Mouse (Mus musculus) liver, embryonic 12.5 days (tissue): ENCODE measurements around the gene Fam3c. TPM values are rescaled to one million over a fixed set of nuclear protein-coding genes. Genes with fewer than 3 reads are reported as not detected.

Source experiments
- ATAC-seq: fragments of 200-750 bp; cut with Nextera tagmentation; 2 replicates; pipeline ENCODE4 v1.8.0; 2017; ENCODE audit warnings: moderate number of reproducible peaks, mild to moderate bottlenecking, moderate library complexity
- H3K27ac ChIP-seq: fragments of 300-500 bp; sonication (generic); 2 replicates; pipeline ENCODE4 v1.5.1; 2016; ENCODE audit warnings: mild to moderate bottlenecking
- H3K27me3 ChIP-seq: fragments of 300-500 bp; sonication (generic); replicated peaks from 2 replicates; pipeline ENCODE4 v1.6.1; 2016; ENCODE audit warnings: mild to moderate bottlenecking, moderate library complexity
- H3K36me3 ChIP-seq: fragments of 300-500 bp; sonication (generic); 2 replicates; pipeline ENCODE4 v1.6.1; 2016; ENCODE audit warnings: mild to moderate bottlenecking, moderate library complexity
- H3K4me1 ChIP-seq: fragments of 300-500 bp; sonication (generic); 2 replicates; pipeline ENCODE4 v1.6.1; 2016
- H3K4me2 ChIP-seq: fragments of 300-500 bp; sonication (generic); 2 replicates; pipeline ENCODE4 v1.6.1; 2016; ENCODE audit warnings: mild to moderate bottlenecking, moderate library complexity
- H3K4me3 ChIP-seq: fragments of 300-500 bp; sonication (generic); 2 replicates; pipeline ENCODE4 v1.5.1; 2016; ENCODE audit warnings: mild to moderate bottlenecking, moderate library complexity
- H3K9ac ChIP-seq: fragments of 300-500 bp; sonication (generic); 2 replicates; pipeline ENCODE4 v1.6.1; 2016; ENCODE audit warnings: mild to moderate bottlenecking, moderate library complexity
- H3K9me3 ChIP-seq: fragments of 300-500 bp; sonication (generic); replicated peaks from 2 replicates; pipeline ENCODE4 v1.6.1; 2016; ENCODE audit warnings: mild to moderate bottlenecking, moderate library complexity
- whole genome bisulfite sequencing: fragments of 180-500 bp; shearing (Covaris S2); methylation state at CpG from one replicate; pipeline ENCODE4 v1.1.7; 2016; ENCODE audit not compliant: insufficient replicate concordance; 5-methylcytosine and 5-hydroxymethylcytosine counted together
- polyA plus RNA-seq: library from polyadenylated mRNA; unstranded; fragments of >200 nt; fragmentation: Nextera tagmentation; extraction: Ambion mirVana; gene quantifications from 2 replicates; pipeline ENCODE4 v1.2.1, GENCODE M21; 2016

The Fam3c gene
- polyA plus RNA-seq, 1 experiment from 2014 or later, result 22.1 TPM

- Histone ChIP-seq H3K9me3 (no peaks in the 10 kb centered on the region), H3K4me2 (no peak overlapping the region), H3K4me3 (no peak overlapping the region), H3K36me3 (peaks cover 34% of the 10 kb centered on the region), H3K9ac (no peak overlapping the region), H3K27ac (no peak overlapping the region), H3K4me1 (no peaks in the 10 kb centered on the region), H3K27me3 (no peaks in the 10 kb centered on the region)
- no peak for ATAC-seq
- WGBS, result 71% methylated on average over 8 of the region's 8 CpGs
These were observed 28.1 kb downstream of the Fam3c start for GRCm38 (mm10) chr6:22327931-22328330.

- Histone ChIP-seq H3K36me3 (peaks cover 36% of the 10 kb centered on the region), H3K4me3 (no peak overlapping the region), H3K9me3 (no peaks in the 10 kb centered on the region), H3K27ac (no peak overlapping the region), H3K4me2 (no peak overlapping the region), H3K4me1 (no peaks in the 10 kb centered on the region), H3K9ac (no peak overlapping the region), H3K27me3 (no peaks in the 10 kb centered on the region)
- ATAC-seq, result no peak
- 74% methylated on average over 4 of the region's 4 CpGs for WGBS
These were observed 29.0 kb downstream of the Fam3c start for GRCm38 (mm10) chr6:22327091-22327490.

GRCm38 (mm10) chr6:22326289-22326688, 29.8 kb downstream of the Fam3c start:
- Histone ChIP-seq H3K27me3 (no peaks in the 10 kb centered on the region), H3K9me3 (no peaks in the 10 kb centered on the region), H3K27ac (no peak overlapping the region), H3K4me2 (no peak overlapping the region), H3K4me1 (no peaks in the 10 kb centered on the region), H3K9ac (no peak overlapping the region), H3K36me3 (peaks cover 34% of the 10 kb centered on the region), H3K4me3 (no peak overlapping the region)
- no peak for ATAC-seq
- 69% methylated on average over 4 of the region's 4 CpGs for WGBS

GRCm38 (mm10) chr6:22325364-22326072, 30.5 kb downstream of the Fam3c start:
- no peaks in the 10 kb centered on the region for H3K27me3 ChIP-seq
- 53% methylated on average over 13 of the region's 13 CpGs for WGBS
- peak; percentile 35; the same call in 1 of the 2 replicates for ATAC-seq
- H3K4me3 ChIP-seq, result no peak overlapping the region
- H3K9ac ChIP-seq, result no peak overlapping the region
- peaks cover 41% of the 10 kb centered on the region for H3K36me3 ChIP-seq
- no peak overlapping the region for H3K4me2 ChIP-seq
- H3K9me3 ChIP-seq, result no peaks in the 10 kb centered on the region
- H3K27ac ChIP-seq, result no peak overlapping the region
- H3K4me1 ChIP-seq, result no peaks in the 10 kb centered on the region

GRCm38 (mm10) chr6:22298059-22298458, 58.0 kb downstream of the Fam3c start:
- Histone ChIP-seq H3K36me3 (no peaks in the 10 kb centered on the region), H3K27me3 (no peaks in the 10 kb centered on the region; the same call in 1 of the 2 replicates), H3K27ac (no peak overlapping the region), H3K9ac (no peak overlapping the region), H3K4me1 (no peaks in the 10 kb centered on the region), H3K9me3 (no peaks in the 10 kb centered on the region), H3K4me3 (no peak overlapping the region), H3K4me2 (no peak overlapping the region)
- WGBS, result 56% methylated on average over 14 of the region's 14 CpGs
- no peak for ATAC-seq

- Histone ChIP-seq H3K4me1 (no peaks in the 10 kb centered on the region), H3K27me3 (no peaks in the 10 kb centered on the region; the same call in 1 of the 2 replicates), H3K36me3 (no peaks in the 10 kb centered on the region), H3K4me3 (no peak overlapping the region), H3K27ac (no peak overlapping the region), H3K4me2 (no peak overlapping the region), H3K9me3 (no peaks in the 10 kb centered on the region), H3K9ac (no peak overlapping the region)
- no peak for ATAC-seq
- WGBS, result 64% methylated on average over 6 of the region's 6 CpGs
These were observed 59.0 kb downstream of the Fam3c start for GRCm38 (mm10) chr6:22297028-22297427.

- H3K27ac ChIP-seq, result no peak overlapping the region
- H3K36me3 ChIP-seq, result no peaks in the 10 kb centered on the region
- peaks cover 2% of the 10 kb centered on the region; the same call in 1 of the 2 replicates for H3K4me1 ChIP-seq
- H3K9me3 ChIP-seq, result no peaks in the 10 kb centered on the region
- H3K4me3 ChIP-seq, result no peak overlapping the region
- no peak overlapping the region for H3K9ac ChIP-seq
- no peak for ATAC-seq
- no peak overlapping the region for H3K4me2 ChIP-seq
- peaks cover 17% of the 10 kb centered on the region for H3K27me3 ChIP-seq
- WGBS, result 59% methylated on average over 3 of the region's 3 CpGs
These were observed 62.1 kb downstream of the Fam3c start for GRCm38 (mm10) chr6:22293922-22294321.

GRCm38 (mm10) chr6:22292056-22292455, 64.0 kb downstream of the Fam3c start:
- Histone ChIP-seq H3K9me3 (no peaks in the 10 kb centered on the region), H3K4me1 (peaks cover 7% of the 10 kb centered on the region; the same call in 1 of the 2 replicates), H3K27me3 (peaks cover 36% of the 10 kb centered on the region), H3K36me3 (no peaks in the 10 kb centered on the region), H3K4me3 (no peak overlapping the region), H3K4me2 (no peak overlapping the region), H3K27ac (no peak overlapping the region), H3K9ac (no peak overlapping the region)
- no peak for ATAC-seq
- 39% methylated on average over 4 of the region's 4 CpGs for WGBS

- peaks cover 7% of the 10 kb centered on the region; the same call in 1 of the 2 replicates for H3K4me1 ChIP-seq
- no peaks in the 10 kb centered on the region for H3K9me3 ChIP-seq
- ATAC-seq, result no peak
- H3K4me2 ChIP-seq, result no peak overlapping the region
- H3K27me3 ChIP-seq, result peaks cover 43% of the 10 kb centered on the region
- 69% methylated on average over 8 of the region's 8 CpGs for WGBS
- H3K9ac ChIP-seq, result no peak overlapping the region
- H3K36me3 ChIP-seq, result no peaks in the 10 kb centered on the region
- no peak overlapping the region for H3K27ac ChIP-seq
- H3K4me3 ChIP-seq, result no peak overlapping the region
These were observed 65.3 kb downstream of the Fam3c start for GRCm38 (mm10) chr6:22290790-22291189.

- 6% methylated on average over 21 of the region's 21 CpGs for WGBS
- Histone ChIP-seq H3K9ac (no peak overlapping the region), H3K36me3 (no peaks in the 10 kb centered on the region), H3K4me3 (peak overlapping the region; percentile 28), H3K4me2 (peak overlapping the region; percentile 56), H3K27ac (no peak overlapping the region), H3K9me3 (no peaks in the 10 kb centered on the region), H3K27me3 (peaks cover 43% of the 10 kb centered on the region), H3K4me1 (peaks cover 7% of the 10 kb centered on the region; the same call in 1 of the 2 replicates)
- ATAC-seq, result no peak
These were observed 66.5 kb downstream of the Fam3c start for GRCm38 (mm10) chr6:22289461-22290021.

- Histone ChIP-seq H3K27ac (no peak overlapping the region), H3K4me2 (peak overlapping the region; percentile 56), H3K4me3 (peak overlapping the region; percentile 28), H3K4me1 (peaks cover 7% of the 10 kb centered on the region; the same call in 1 of the 2 replicates), H3K27me3 (peaks cover 43% of the 10 kb centered on the region), H3K9ac (no peak overlapping the region), H3K36me3 (no peaks in the 10 kb centered on the region), H3K9me3 (no peaks in the 10 kb centered on the region)
- 0 out of 2 replicates have a peak, but pooled peaks have one; percentile 13 for ATAC-seq
- 2% methylated on average over 38 of the region's 38 CpGs for WGBS
These were observed 67.1 kb downstream of the Fam3c start for GRCm38 (mm10) chr6:22288737-22289460.
